Mouse (Mus musculus): ENCODE data around the gene Fcrlb. TPM values are rescaled to one million over a fixed set of nuclear protein-coding genes. Genes with fewer than 3 reads are reported as not detected.

Gene Fcrlb
- polyA plus RNA-seq, 1 experiment from 2014 or later, result 0.11 TPM

DNA sequence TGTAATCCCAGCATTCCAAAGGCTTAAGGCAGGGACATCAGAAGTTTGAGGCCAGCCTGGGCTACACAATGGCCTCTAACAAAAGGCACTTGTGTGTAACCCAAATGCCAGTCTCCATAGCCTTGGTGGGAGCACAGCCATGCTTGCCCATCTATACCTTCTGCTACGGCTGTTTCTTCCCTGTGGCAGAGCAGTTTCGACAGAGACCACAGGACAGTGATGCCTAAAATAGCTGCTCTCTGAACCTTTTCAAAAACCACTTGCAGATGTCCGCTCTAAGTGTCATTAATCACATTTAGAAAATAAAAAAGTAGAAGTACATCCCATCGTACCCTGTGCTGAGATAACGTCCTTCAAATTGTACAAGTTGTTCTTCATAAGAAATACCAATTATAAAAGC is 47.3 kb downstream of the Fcrlb start:
- Histone ChIP-seq H3K4me3 (no peak overlapping the region), H3K36me3 (no peaks in the 10 kb centered on the region), H3K4me1 (peaks cover 9% of the 10 kb centered on the region), H3K4me2 (replicated peaks) (no peak overlapping the region), H3K9ac (no peak overlapping the region), H3K27ac (no peak overlapping the region), H3K27me3 (no peaks in the 10 kb centered on the region), H3K9me3 (no peaks in the 10 kb centered on the region)
- ATAC-seq (ENCODE audit: low FRiP score, low read depth), result no peak
- WGBS, result 86% methylated on average over 5 of the region's 5 CpGs

DNA sequence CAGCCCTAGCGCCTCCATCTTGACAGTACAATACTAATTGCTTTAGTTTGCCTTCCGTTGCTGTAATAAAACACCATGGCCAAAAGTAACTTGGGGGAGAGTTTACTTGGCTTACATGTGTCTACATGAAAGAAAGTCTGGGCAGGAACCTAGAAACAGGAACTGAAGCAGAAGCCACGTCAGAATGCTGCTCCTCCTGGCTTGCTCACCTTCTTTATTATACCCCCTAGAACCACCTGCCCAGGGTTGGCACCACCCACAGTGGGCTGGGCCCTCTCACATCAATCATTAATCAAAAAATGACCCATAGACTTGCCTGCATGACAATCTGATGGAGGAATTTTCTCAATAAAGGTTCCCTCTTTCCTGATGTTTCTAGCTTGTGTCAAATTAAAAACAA is 48.0 kb downstream of the Fcrlb start:
- Histone ChIP-seq H3K4me3 (no peak overlapping the region), H3K36me3 (no peaks in the 10 kb centered on the region), H3K4me2 (replicated peaks) (no peak overlapping the region), H3K9me3 (no peaks in the 10 kb centered on the region), H3K27ac (no peak overlapping the region), H3K9ac (no peak overlapping the region), H3K4me1 (peaks cover 9% of the 10 kb centered on the region), H3K27me3 (no peaks in the 10 kb centered on the region)
- ATAC-seq (ENCODE audit: low FRiP score, low read depth), result no peak
- WGBS, result 79% methylated on average over 3 of the region's 3 CpGs

DNA sequence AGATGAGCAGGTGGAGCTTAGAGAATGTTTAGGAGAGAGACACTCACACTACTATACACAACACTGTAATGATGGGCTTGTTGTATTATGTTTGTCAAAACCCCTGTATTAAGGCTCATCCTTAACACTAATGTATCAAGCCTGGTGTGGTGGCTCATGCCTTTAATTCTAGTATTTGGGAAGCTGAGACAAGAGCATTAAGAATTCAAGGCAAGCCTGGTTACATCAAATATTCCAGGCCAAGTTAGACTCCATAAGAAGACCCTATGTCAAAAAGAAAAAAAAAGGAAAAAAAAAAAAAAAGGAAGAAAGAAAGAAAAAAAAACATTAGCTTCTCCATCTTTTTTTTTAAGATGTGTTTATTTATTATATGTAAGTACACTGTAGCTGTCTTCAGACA is 48.5 kb downstream of the Fcrlb start:
- Histone ChIP-seq H3K4me2 (replicated peaks) (no peak overlapping the region), H3K4me1 (peaks cover 9% of the 10 kb centered on the region), H3K27me3 (no peaks in the 10 kb centered on the region), H3K27ac (no peak overlapping the region), H3K9me3 (no peaks in the 10 kb centered on the region), H3K4me3 (no peak overlapping the region), H3K36me3 (no peaks in the 10 kb centered on the region), H3K9ac (no peak overlapping the region)
- no peak for ATAC-seq (ENCODE audit: low FRiP score, low read depth)

DNA sequence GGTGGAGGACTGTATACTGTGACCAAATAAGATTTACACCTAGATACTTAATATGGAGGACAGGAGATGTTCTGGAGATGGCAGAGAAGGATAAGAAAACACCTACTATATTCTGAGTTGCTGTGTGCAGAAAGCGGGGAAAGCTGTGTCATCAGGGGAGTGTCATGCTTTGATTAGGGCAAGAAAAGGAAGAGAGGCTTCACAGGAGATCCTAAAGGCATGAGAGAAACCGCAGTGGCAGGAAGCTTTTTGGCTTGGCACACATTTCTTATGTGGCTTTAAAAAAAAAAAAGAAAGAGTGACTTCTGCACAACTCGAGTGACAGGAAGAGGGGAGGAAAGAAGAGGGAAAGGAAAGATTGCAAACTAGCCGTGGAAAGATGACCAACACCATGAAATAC is 49.7 kb downstream of the Fcrlb start:
- H3K27me3 ChIP-seq, result no peaks in the 10 kb centered on the region
- no peak overlapping the region for H3K27ac ChIP-seq
- no peak overlapping the region for H3K9ac ChIP-seq
- H3K4me3 ChIP-seq, result no peak overlapping the region
- no peaks in the 10 kb centered on the region for H3K36me3 ChIP-seq
- no peak for ATAC-seq (ENCODE audit: low FRiP score, low read depth)
- H3K9me3 ChIP-seq, result no peaks in the 10 kb centered on the region
- H3K4me2 ChIP-seq (replicated peaks), result no peak overlapping the region
- WGBS, result 64% methylated on average over 4 of the region's 4 CpGs
- peaks cover 9% of the 10 kb centered on the region for H3K4me1 ChIP-seq

DNA sequence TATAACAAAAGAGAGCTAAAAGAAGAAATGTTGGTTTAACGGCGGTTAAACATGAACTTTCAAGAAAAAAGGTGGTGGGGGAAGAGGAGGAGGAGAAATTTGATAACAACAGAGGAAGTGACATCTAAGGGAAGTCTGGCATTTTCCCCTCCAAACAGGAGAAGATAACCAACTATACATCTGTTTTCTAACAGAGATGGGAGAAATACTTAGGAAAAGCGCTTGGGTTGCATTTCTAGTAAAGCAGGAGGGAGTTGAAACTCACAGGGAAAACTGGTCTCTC is 50.4 kb downstream of the Fcrlb start:
- no peaks in the 10 kb centered on the region for H3K27me3 ChIP-seq
- 74% methylated on average over 3 of the region's 3 CpGs for WGBS
- H3K4me1 ChIP-seq, result peaks cover 9% of the 10 kb centered on the region
- H3K4me2 ChIP-seq (replicated peaks), result no peak overlapping the region
- no peak for ATAC-seq (ENCODE audit: low FRiP score, low read depth)
- H3K9me3 ChIP-seq, result no peaks in the 10 kb centered on the region
- no peaks in the 10 kb centered on the region for H3K36me3 ChIP-seq
- H3K4me3 ChIP-seq, result no peak overlapping the region
- H3K9ac ChIP-seq, result no peak overlapping the region
- H3K27ac ChIP-seq, result no peak overlapping the region

DNA sequence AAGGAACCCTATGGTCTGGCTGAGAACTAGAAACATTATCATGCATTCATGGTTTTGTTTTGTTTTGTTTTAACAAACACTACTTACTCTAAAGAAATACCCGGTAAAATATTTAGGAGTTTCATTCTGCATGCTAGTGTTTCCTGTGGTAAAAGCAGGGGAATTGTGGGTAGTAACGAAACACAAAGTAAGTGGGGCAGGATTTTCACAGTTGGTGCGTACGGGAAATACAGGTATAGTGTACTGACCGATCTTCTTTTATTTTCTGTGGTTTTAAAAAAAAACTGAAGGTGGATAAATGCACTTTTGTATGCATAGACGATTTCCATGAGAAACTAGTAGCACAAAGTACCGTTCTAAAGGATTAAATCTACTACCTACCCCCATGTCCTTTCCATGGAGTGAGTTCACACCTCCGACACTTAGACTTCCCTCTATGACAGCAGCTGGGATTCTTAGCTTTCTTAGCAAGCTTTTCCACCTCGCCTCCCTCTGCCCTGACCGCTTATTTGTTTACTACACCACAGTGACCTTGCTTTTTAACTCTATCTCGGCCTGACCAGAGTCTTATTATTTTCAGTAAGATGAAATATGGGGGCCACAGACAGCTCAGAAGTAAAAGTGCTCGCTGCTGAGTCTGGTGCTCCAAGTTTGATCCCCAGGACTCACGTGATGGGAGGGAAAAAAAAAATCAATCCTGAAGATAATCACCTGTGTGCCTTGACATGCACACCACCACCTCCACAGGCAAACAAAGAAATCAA is 50.9 kb downstream of the Fcrlb start:
- Histone ChIP-seq H3K27ac (no peak overlapping the region), H3K4me1 (peaks cover 6% of the 10 kb centered on the region), H3K27me3 (no peaks in the 10 kb centered on the region), H3K36me3 (no peaks in the 10 kb centered on the region), H3K4me3 (no peak overlapping the region), H3K4me2 (replicated peaks) (no peak overlapping the region), H3K9me3 (no peaks in the 10 kb centered on the region), H3K9ac (no peak overlapping the region)
- no peak for ATAC-seq (ENCODE audit: low FRiP score, low read depth)
- 80% methylated on average over 13 of the region's 13 CpGs for WGBS

DNA sequence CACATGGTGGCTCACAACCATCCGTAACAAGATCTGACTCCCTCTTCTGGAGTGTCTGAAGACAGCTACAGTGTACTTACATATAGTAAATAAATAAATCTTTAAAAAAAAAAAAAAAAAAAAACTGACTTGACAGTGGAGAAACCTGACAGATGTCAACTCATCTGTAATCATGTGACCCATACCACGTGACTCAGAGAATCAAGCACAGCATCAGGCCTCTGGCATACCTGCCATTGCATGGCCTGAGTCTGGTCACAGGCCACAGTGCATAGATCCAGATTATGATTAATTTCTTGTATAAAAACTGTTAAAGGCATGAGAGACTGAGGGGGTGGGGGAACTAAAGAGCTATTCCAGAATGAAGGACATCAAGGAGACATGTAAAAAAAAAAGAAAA is 53.9 kb downstream of the Fcrlb start:
- no peak overlapping the region for H3K9ac ChIP-seq
- 96% methylated on average over 2 of the region's 2 CpGs for WGBS

DNA sequence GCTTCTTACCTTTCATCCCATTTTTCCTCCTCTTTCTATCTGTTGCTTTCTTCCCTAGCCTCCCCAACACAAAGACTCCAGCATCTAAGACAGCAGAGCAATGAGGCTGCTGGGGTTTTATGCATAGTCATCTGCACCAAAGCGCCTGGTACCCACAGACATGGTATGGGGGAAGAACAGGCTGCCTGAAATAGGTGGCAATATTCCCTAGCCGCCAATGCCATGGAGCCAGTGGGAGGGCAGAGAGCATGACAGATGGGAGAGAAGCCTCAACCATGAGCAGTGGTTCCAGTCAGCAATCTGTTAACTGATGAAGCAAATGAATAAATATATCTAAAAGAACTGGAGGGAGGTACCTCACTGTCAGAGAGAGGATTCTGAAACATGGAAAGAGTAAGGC is 55.4 kb downstream of the Fcrlb start:
- ATAC-seq (ENCODE audit: low FRiP score, low read depth), result no peak
- WGBS, result 75% methylated on average over 2 of the region's 2 CpGs
- H3K9ac ChIP-seq, result no peak overlapping the region

More for the DNA sequence above, 53.9 kb downstream of the Fcrlb start:
- no peak for ATAC-seq (ENCODE audit: low FRiP score, low read depth)
- Histone ChIP-seq H3K27ac (no peak overlapping the region), H3K36me3 (no peaks in the 10 kb centered on the region), H3K4me3 (no peak overlapping the region), H3K27me3 (no peaks in the 10 kb centered on the region), H3K4me2 (replicated peaks) (no peak overlapping the region), H3K4me1 (no peaks in the 10 kb centered on the region), H3K9me3 (no peaks in the 10 kb centered on the region)

More for the DNA sequence above, 55.4 kb downstream of the Fcrlb start:
- no peaks in the 10 kb centered on the region for H3K4me1 ChIP-seq
- no peak overlapping the region for H3K4me2 ChIP-seq (replicated peaks)
- no peaks in the 10 kb centered on the region for H3K27me3 ChIP-seq
- no peak overlapping the region for H3K27ac ChIP-seq
- H3K36me3 ChIP-seq, result peaks cover 2% of the 10 kb centered on the region; the same call in 1 of the 2 replicates
- H3K4me3 ChIP-seq, result no peak overlapping the region
- H3K9me3 ChIP-seq, result no peaks in the 10 kb centered on the region

Other genes starting within 250 kb of the Fcrlb start
- 7.8 and 8.2 TPM in 2 replicates for gene Atf6, start 45.2 kb downstream of the Fcrlb start, polyA plus RNA-seq (2015; fragmentation: Nextera tagmentation; extraction: Ambion mirVana)
- 1.1 and 1.8 TPM in 2 replicates for gene Gm26620, start 27.9 kb downstream of the Fcrlb start, polyA plus RNA-seq (2015; fragmentation: Nextera tagmentation; extraction: Ambion mirVana)
- gene Dusp12, start 27.4 kb downstream of the Fcrlb start, polyA plus RNA-seq (2015; fragmentation: Nextera tagmentation; extraction: Ambion mirVana), result 50.5 and 56.6 TPM in 2 replicates
- not detected in 2 replicates for gene Fcrla, start 14.6 kb upstream of the Fcrlb start, polyA plus RNA-seq (2015; fragmentation: Nextera tagmentation; extraction: Ambion mirVana)
- gene Fcgr2b, start 63.6 kb upstream of the Fcrlb start, polyA plus RNA-seq (2015; fragmentation: Nextera tagmentation; extraction: Ambion mirVana), result 0.84 and 1.3 TPM in 2 replicates
- gene Fcgr4, start 106.0 kb upstream of the Fcrlb start, polyA plus RNA-seq (2015; fragmentation: Nextera tagmentation; extraction: Ambion mirVana), result 0.34 and 0.64 TPM in 2 replicates
- gene Fcgr3, start 152.0 kb upstream of the Fcrlb start, polyA plus RNA-seq (2015; fragmentation: Nextera tagmentation; extraction: Ambion mirVana), result 8.7 and 9.2 TPM in 2 replicates
- 0.86 and 1.5 TPM in 2 replicates for gene Cfap126, start 201.0 kb upstream of the Fcrlb start, polyA plus RNA-seq (2015; fragmentation: Nextera tagmentation; extraction: Ambion mirVana)
- 224 and 236 TPM in 2 replicates for gene Sdhc, start 237.7 kb upstream of the Fcrlb start, polyA plus RNA-seq (2015; fragmentation: Nextera tagmentation; extraction: Ambion mirVana)
- gene Mpz, start 237.8 kb upstream of the Fcrlb start, polyA plus RNA-seq (2015; fragmentation: Nextera tagmentation; extraction: Ambion mirVana), result 5.0 and 6.8 TPM in 2 replicates